Mouse (Mus musculus): ENCODE results near the gene 9530003J23Rik.

Gene 9530003J23Rik

DNA sequence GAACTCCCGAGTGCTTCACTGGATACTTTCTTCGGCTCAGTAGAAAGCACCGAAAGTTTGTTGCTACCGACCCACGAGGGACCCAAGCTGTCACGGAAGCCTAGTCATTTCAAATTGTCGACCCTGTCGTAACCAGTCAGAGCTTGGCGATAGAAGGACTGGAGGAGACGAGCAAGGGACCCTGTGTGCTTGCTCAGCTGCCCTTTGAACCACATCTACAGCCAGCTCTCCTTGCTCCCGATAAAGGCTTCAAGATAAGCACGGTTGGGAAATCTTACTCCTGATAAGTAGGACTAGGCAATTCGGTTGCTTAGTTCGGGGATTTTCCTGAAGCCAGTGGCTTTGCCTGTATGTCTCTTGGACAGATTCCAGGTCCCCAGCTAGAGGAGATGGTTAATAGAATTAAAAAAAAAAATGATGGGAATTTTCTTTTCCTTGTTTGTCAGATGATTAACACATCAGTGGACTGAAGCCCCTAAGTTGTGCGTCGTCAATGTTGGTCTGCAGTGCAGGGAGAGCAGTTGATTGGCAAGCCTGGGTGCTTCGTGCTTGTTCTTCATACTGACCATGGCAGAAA lies 35.4 kb downstream of the 9530003J23Rik start:
- in situ Hi-C loops (cut with MboI; ENCODE audit: low pct_unique_long_range_greater_than_20kb in 1 of 2, low sequenced_read_pairs in 2 of 2, unreplicated experiment in 1 of 2) = loop anchor here in 1 of 2 experiments (10.0 kb wide), 1 partner anchor 148 kb away; no protein-coding TSS in a partner anchor

DNA sequence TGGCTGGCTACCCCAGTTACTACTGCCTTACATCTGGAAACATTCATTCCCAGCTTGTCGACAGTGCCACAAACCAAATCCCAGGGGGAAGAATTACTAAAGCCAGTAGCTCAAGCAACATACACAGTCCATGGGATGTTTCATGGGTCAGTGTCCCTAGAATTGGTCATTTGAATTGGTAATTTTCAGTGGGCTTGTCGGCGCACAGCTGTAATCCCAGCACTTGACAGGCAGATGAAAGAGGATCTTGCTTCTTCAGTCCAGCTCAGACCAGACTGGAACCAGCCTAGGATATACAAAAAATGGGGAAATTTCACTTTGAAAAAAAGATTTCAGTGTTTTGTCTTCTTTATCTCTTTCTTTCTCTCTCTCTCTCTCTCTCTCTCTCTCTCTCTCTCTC lies 38.8 kb downstream of the 9530003J23Rik start:
- in situ Hi-C loops (cut with MboI; ENCODE audit: low pct_unique_long_range_greater_than_20kb in 1 of 2, low sequenced_read_pairs in 2 of 2, unreplicated experiment in 1 of 2) = loop anchor here in 1 of 2 experiments (10.0 kb wide), 1 partner anchor 145 kb away; no protein-coding TSS in a partner anchor

DNA sequence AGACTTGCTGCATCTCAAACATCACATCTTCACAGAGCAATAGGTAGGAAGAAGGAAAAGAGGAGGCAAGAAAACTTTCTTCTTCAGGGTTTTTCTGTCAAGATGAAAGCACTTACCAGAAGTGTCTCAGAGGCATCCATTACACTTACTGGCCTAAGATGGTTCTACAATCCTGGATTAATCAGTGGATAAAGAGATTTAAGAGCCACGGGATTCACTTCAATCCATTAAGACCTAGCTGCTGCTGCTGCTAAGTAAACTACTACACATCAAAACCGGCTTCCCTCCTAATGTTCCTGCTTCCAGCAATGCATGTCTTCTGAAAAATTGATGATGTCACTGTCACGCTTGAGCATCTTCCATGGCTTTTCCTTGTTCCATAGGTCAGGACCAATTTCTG lies 41.8 kb downstream of the 9530003J23Rik start:
- in situ Hi-C loops (cut with MboI; ENCODE audit: low pct_unique_long_range_greater_than_20kb in 1 of 2, low sequenced_read_pairs in 2 of 2, unreplicated experiment in 1 of 2) = no loop called here

DNA sequence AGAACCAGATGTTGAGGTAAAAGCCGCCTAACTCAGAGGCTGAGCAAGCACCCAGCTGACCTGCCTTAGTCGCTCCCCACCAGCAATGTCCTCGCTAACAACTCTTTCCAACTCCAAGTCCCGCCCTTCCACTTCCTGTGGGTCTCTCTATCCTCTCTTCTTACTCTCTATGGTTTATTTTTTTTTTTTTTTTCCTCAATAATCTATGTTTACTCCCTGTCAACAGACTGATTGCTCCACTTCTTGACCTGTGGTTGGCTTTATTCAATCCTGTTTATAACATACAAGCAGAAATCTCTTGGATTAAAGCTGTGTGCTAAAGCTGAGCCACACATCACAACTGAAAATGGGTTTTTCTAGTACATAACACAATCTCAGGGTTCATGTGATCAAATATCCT lies 42.8 kb downstream of the 9530003J23Rik start:
- in situ Hi-C loops (cut with MboI; ENCODE audit: low pct_unique_long_range_greater_than_20kb in 1 of 2, low sequenced_read_pairs in 2 of 2, unreplicated experiment in 1 of 2) = no loop called here

GRCm38 (mm10) chr10:117195005-117195404 lies 43.5 kb downstream of the 9530003J23Rik start:
- in situ Hi-C loops (cut with MboI; ENCODE audit: low pct_unique_long_range_greater_than_20kb in 1 of 2, low sequenced_read_pairs in 2 of 2, unreplicated experiment in 1 of 2) = no loop called here

DNA sequence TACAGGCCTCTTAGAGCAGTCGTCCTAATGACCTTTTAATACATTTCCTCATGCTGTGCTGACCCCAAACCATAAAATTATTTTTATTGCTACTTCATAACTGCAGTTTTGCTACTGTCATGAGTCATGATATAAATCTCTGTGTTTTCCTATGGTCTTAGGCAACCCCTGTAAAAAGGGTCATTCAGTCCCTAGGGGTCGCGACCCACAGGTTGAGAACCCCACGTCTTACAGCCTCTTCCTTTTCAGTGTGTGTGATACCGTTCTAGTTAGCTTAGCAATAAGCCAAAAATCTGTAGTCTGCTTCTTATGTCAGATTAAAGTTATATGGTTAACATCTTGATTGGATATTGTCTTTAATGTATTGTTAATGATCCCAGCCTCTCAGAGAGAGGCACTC lies 45.1 kb downstream of the 9530003J23Rik start:
- in situ Hi-C loops (cut with MboI; ENCODE audit: low pct_unique_long_range_greater_than_20kb in 1 of 2, low sequenced_read_pairs in 2 of 2, unreplicated experiment in 1 of 2) = no loop called here

- in situ Hi-C loops (cut with MboI; ENCODE audit: low pct_unique_long_range_greater_than_20kb in 1 of 2, low sequenced_read_pairs in 2 of 2, unreplicated experiment in 1 of 2) = no loop called here
These were observed 53.0 kb downstream of the 9530003J23Rik start for GRCm38 (mm10) chr10:117185399-117186089.
